Mouse (Mus musculus): ENCODE results near the gene Stox2. TPM values are rescaled to one million over a fixed set of nuclear protein-coding genes. Genes with fewer than 3 reads are reported as not detected.

Gene Stox2
- polyA plus RNA-seq, 1 experiment from 2014 or later, result 25.1 TPM

DNA sequence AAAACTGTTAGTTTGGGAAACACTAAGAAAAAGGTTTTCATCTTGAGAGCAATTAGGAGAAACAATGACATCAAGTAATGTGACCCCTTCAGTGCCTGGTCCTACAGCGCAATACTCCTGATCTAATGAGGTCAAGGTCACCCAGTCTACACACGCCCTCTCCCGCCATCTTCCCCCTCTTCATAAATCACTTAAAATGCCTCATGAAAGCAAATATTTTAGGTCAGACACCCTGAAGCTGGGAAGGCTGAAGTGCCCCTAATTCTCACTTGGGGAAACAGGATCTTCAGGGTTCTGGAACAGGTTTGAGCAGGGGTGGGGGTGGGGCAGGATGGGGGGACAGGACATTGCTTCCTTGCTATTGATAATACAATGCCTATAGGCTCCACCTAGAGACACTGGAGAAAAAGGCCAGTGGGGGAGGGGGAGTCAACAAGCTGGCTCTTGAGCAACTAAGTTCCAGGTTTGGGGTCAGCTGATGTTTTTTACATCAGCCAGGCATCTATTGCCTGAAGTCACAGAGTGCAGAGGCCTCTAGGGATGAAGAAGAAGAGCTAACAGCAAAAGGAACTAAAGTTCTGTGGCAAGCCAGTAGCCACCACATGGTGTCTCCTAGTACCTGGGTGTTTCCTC is 107.4 kb downstream of the Stox2 start:
- no peaks in the 10 kb centered on the region for H3K36me3 ChIP-seq (replicated peaks)

DNA sequence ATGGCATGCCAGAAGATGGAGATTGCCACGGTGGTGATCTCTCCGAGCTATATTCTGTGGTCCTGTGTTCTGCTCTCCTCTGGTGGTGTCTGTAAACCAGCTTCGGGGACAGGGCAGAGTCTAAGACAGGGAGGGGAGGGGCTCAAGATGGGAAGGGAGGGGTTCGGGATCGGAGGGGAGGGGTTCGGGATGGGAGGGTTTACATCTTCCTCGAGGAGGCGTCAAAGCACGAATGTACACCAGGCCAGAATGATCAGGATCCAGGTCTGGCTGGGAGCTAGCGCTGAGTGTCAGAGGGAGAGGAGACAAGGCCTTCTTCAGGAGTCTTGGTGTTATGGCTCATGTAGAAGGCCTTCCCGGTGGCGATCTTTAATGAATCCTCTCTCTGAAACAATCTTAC is 109.7 kb downstream of the Stox2 start:
- no peaks in the 10 kb centered on the region for H3K36me3 ChIP-seq (replicated peaks)
- peaks cover 6% of the 10 kb centered on the region; the same call in 1 of the 2 replicates for H3K9me3 ChIP-seq
- DNase-seq (ENCODE audit: extremely low spot score, low spot score), result no peak
- no peaks in the 10 kb centered on the region for H3K27me3 ChIP-seq (ENCODE audit: poor library complexity, severe bottlenecking)
- no peak overlapping the region for H3K4me3 ChIP-seq
- no peak overlapping the region for H3K27ac ChIP-seq
- H3K4me1 ChIP-seq, result peaks cover 50% of the 10 kb centered on the region
- 94% methylated on average over 12 of the region's 12 CpGs for WGBS

More for the DNA sequence above, 107.4 kb downstream of the Stox2 start:
- Histone ChIP-seq H3K4me3 (no peak overlapping the region), H3K9me3 (peaks cover 6% of the 10 kb centered on the region; the same call in 1 of the 2 replicates), H3K4me1 (peaks cover 60% of the 10 kb centered on the region), H3K27ac (peak overlapping the region; percentile 74), H3K27me3 (ENCODE audit: poor library complexity, severe bottlenecking) (peaks cover 15% of the 10 kb centered on the region; the same call in 1 of the 2 replicates)
- no peak for DNase-seq (ENCODE audit: extremely low spot score, low spot score)
- whole genome bisulfite sequencing, result 32% methylated on average over 3 of the region's 3 CpGs

DNA sequence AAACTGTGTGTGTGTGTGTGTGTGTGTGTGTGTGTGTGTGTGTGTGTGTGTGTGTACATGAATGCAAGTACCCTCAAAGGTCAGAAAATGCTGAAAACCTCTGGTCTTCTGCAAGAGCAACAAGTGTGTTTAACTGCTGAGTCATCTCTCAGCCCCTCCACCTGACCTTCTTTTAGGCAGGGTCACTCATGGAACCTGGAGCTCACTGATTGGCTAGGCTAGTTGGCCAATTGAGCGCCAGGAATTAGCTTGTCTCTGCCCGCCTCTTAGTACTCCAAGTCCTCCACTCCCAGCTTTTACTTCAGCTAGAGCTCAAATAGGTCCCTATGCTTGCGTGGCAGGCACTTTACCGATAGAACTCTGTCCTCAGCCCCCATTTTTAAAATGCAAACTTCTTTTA is 110.2 kb downstream of the Stox2 start:
- WGBS, result 95% methylated on average over 4 of the region's 4 CpGs
- no peak overlapping the region for H3K4me3 ChIP-seq

DNA sequence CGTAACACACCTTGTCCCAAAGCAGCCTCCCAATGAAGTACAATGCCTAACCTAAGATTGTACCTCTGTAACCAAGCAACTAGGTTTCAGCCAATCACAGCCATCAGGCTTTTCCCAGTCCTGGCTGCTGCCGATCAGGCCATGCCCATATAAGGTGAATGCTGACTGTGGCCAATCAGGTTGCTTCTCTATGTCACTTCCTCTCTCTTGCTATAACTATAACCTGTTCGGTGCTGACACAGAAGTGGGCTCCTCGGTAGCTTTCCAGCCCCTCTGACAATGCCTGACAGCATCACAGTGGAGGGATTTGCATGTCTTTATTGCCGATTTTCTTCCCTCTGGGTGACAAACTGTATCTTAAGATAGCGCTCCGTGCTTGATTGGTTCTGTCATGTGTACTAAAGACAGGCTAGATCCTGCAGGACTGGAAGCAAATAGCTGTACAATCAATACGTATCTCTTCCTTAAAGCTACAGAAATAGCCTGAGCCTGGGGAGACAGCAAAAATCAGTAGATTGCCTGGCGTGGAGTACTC is 111.9 kb downstream of the Stox2 start:
- Histone ChIP-seq H3K27me3 (ENCODE audit: poor library complexity, severe bottlenecking) (no peaks in the 10 kb centered on the region), H3K9me3 (peaks cover 6% of the 10 kb centered on the region; the same call in 1 of the 2 replicates), H3K27ac (peak overlapping the region; percentile 82), H3K36me3 (replicated peaks) (no peaks in the 10 kb centered on the region), H3K4me1 (peaks cover 29% of the 10 kb centered on the region), H3K4me3 (peak overlapping the region; percentile 12; the same call in 1 of the 2 replicates)
- peak; percentile 49 for DNase-seq (ENCODE audit: extremely low spot score, low spot score)
- WGBS, result 81% methylated on average over 9 of the region's 9 CpGs

More for the DNA sequence above, 110.2 kb downstream of the Stox2 start:
- H3K27me3 ChIP-seq (ENCODE audit: poor library complexity, severe bottlenecking), result no peaks in the 10 kb centered on the region
- no peak for DNase-seq (ENCODE audit: extremely low spot score, low spot score)
- H3K27ac ChIP-seq, result no peak overlapping the region
- no peaks in the 10 kb centered on the region for H3K36me3 ChIP-seq (replicated peaks)
- peaks cover 45% of the 10 kb centered on the region for H3K4me1 ChIP-seq
- peaks cover 6% of the 10 kb centered on the region; the same call in 1 of the 2 replicates for H3K9me3 ChIP-seq

DNA sequence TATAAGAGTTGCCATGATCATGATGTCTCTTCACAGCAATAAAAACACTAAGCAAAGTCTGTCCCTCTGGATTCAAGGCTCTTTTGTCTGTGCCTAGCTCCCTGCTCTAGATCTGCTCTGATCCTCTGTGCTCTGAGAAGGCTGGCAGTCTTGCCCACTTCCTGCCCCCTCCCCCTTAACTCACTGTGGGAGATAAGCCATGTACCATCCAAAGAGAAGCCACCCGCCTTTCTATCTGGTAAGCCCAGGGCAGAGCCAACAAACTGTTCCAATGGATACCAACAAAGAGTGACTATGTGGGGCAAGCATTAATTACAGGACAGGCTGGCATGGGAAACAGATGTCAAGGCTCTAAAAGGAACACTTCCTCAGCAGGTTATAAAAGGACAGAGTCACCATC is 113.2 kb downstream of the Stox2 start:
- no peak for DNase-seq (ENCODE audit: extremely low spot score, low spot score)
- Histone ChIP-seq H3K9me3 (peaks cover 6% of the 10 kb centered on the region; the same call in 1 of the 2 replicates), H3K4me1 (peaks cover 18% of the 10 kb centered on the region), H3K36me3 (replicated peaks) (no peaks in the 10 kb centered on the region), H3K27ac (peak overlapping the region; percentile 35; the same call in 1 of the 2 replicates), H3K27me3 (ENCODE audit: poor library complexity, severe bottlenecking) (no peaks in the 10 kb centered on the region), H3K4me3 (no peak overlapping the region)
- 79% methylated on average over 1 of the region's 1 CpGs for WGBS

DNA sequence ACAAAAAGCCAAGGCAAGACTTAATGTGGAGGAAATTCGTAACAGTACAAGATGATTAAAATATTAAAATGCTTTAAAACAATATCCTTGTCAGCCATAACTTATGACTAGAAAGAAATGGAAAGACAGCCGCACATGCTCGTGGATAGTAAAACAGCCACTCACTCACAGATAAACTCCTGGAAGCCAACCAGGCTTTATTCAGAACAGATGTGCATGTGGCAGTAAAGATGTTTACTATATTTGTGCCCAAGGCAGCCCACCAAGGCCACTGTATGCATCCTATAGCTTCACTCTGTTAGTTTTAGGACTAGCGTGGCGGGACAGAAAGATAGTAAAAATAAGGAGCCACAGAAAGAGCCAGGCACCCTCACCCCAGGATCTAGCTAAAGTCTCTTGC is 115.2 kb downstream of the Stox2 start:
- Histone ChIP-seq H3K9me3 (peaks cover 2% of the 10 kb centered on the region; the same call in 1 of the 2 replicates), H3K27me3 (ENCODE audit: poor library complexity, severe bottlenecking) (no peaks in the 10 kb centered on the region), H3K36me3 (replicated peaks) (no peaks in the 10 kb centered on the region), H3K4me3 (no peak overlapping the region), H3K27ac (no peak overlapping the region), H3K4me1 (peaks cover 17% of the 10 kb centered on the region)
- no peak for DNase-seq (ENCODE audit: extremely low spot score, low spot score)
- WGBS, result 76% methylated on average over 5 of the region's 5 CpGs

DNA sequence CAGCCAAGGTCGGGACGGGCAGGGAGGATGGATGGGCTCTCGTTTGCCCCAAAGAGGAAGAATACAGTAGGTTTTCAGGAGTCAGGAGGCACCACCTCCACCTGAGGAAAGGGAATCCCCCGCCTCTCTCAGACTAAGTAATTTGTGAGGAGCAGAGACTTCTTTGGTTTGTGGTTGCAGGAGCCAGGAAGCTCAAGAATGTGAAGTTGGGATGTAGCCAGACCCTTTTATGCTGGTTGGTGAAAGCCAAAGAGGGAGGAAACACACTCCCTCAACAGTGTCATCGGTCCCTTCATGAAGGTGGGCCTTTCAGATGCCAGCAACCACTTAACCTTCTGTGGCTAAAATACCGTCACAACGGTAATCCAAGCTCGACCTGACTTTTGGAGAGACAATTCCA is 119.8 kb downstream of the Stox2 start:
- 86% methylated on average over 8 of the region's 8 CpGs for WGBS
- peaks cover 34% of the 10 kb centered on the region for H3K4me1 ChIP-seq
- no peak for DNase-seq (ENCODE audit: extremely low spot score, low spot score)
- H3K9me3 ChIP-seq, result no peaks in the 10 kb centered on the region; the same call in 1 of the 2 replicates
- H3K27ac ChIP-seq, result no peak overlapping the region
- no peak overlapping the region for H3K4me3 ChIP-seq
- H3K27me3 ChIP-seq (ENCODE audit: poor library complexity, severe bottlenecking), result no peaks in the 10 kb centered on the region
- no peaks in the 10 kb centered on the region for H3K36me3 ChIP-seq (replicated peaks)

DNA sequence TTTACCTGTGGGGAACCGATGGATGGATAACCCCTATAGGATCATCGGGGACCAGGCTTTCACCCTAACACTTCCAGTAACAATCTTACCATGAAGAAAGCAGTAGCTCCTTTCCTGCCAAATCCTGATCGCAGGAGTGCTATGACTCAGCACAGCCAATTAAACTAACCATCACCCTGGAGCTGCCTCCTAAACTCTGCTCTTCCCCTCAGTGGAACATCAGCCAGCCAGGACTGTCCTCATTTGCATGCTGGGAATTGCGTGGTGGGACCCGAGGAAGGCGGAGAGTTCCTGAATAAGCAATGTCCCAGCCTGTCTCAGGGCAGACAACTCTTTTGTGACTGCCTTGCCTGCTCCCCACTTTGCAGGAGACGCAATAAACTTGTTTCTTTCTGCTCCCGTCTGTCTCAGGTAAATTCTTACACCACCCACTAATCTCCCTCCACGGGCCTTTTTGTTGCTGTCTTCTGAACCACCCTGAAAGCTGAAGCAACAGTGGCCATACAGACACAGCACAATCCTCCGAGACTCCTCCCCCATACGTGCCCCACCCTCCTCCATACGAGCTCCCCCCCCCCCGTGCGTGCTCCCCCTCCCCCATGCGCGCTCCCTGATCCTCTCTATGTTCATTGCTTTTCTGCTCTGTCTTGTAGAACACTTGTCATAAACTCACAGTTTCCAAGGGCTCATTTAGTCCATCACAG is 121.9 kb downstream of the Stox2 start:
- peak overlapping the region; percentile 17; the same call in 1 of the 2 replicates for H3K27ac ChIP-seq
- H3K4me1 ChIP-seq, result peaks cover 53% of the 10 kb centered on the region
- peak overlapping the region; percentile 8; the same call in 1 of the 2 replicates for H3K4me3 ChIP-seq
- no peaks in the 10 kb centered on the region for H3K27me3 ChIP-seq (ENCODE audit: poor library complexity, severe bottlenecking)
- no peak for DNase-seq (ENCODE audit: extremely low spot score, low spot score)
- 35% methylated on average over 16 of the region's 16 CpGs for WGBS
- no peaks in the 10 kb centered on the region for H3K36me3 ChIP-seq (replicated peaks)
- no peaks in the 10 kb centered on the region; the same call in 1 of the 2 replicates for H3K9me3 ChIP-seq

DNA sequence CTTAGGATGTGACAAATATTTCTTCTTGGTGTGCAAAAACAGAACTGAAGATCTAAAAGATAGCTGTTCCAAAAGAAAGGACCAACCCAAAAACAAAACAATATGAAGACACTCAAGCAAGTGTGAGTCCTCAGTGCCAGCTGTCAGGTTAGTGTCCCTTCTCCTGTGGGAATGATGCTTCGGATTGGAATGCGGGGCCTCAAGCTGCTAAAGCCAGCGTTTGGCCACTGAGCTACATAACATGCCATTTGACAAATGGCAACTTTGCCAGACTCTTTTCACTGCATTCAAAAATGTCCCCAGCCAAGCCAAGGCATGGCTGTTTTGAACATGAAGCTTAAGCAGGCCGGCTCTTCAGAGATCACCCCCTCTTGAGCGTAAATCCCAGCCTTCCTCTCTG is 124.9 kb downstream of the Stox2 start:
- Histone ChIP-seq H3K9me3 (no peaks in the 10 kb centered on the region; the same call in 1 of the 2 replicates), H3K36me3 (replicated peaks) (no peaks in the 10 kb centered on the region), H3K27ac (no peak overlapping the region), H3K4me1 (peaks cover 56% of the 10 kb centered on the region), H3K4me3 (no peak overlapping the region), H3K27me3 (ENCODE audit: poor library complexity, severe bottlenecking) (no peaks in the 10 kb centered on the region)
- WGBS, result 21% methylated on average over 5 of the region's 5 CpGs
- no peak for DNase-seq (ENCODE audit: extremely low spot score, low spot score)

DNA sequence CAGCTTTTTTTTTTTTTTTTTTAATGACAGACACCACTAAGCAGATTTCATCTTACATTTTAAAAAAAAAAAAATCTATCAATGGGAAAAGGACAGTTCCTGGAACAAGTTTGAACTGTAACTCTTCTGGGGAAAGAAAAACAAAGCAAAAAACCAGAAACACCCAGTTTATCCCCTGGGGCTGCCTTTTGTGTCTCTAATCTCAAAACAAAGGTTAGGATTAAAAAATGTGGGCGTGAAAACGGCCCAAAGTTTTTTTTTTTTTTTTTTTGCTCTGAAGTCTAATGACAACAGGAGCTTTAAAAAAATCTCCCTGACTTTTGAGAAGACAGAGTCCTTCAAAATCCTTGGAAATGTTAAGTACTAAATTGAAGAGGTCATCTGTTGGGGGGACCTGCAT is 125.5 kb downstream of the Stox2 start:
- no peak overlapping the region for H3K27ac ChIP-seq
- no peaks in the 10 kb centered on the region; the same call in 1 of the 2 replicates for H3K9me3 ChIP-seq
- H3K36me3 ChIP-seq (replicated peaks), result no peaks in the 10 kb centered on the region
- 5% methylated on average over 2 of the region's 2 CpGs for WGBS
- H3K4me3 ChIP-seq, result no peak overlapping the region
- peaks cover 56% of the 10 kb centered on the region for H3K4me1 ChIP-seq
- no peak for DNase-seq (ENCODE audit: extremely low spot score, low spot score)
- H3K27me3 ChIP-seq (ENCODE audit: poor library complexity, severe bottlenecking), result no peaks in the 10 kb centered on the region

DNA sequence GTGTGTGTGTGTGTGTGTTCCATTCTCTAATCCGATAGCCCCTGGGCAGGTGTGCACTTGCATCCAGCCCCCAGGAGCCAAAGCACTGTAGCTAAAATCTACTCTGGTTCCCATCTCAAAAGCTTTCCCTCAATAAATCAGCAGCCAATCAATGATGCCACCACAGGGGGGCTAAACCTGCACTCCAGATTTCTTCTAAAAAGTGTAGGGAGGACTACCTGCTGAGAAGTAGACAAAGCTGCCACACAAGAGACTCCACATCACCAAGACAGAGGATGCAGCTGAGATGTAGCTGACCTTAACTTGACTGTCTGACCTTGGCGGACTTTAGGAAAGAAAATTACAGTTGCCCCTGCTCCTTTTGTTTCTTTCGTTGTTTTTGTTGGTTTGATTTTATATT is 127.7 kb downstream of the Stox2 start:
- Histone ChIP-seq H3K9me3 (no peaks in the 10 kb centered on the region), H3K27me3 (ENCODE audit: poor library complexity, severe bottlenecking) (no peaks in the 10 kb centered on the region), H3K36me3 (replicated peaks) (no peaks in the 10 kb centered on the region), H3K4me1 (peaks cover 43% of the 10 kb centered on the region), H3K27ac (no peak overlapping the region), H3K4me3 (no peak overlapping the region)
- WGBS, result 79% methylated on average over 3 of the region's 3 CpGs
- DNase-seq (ENCODE audit: extremely low spot score, low spot score), result no peak

DNA sequence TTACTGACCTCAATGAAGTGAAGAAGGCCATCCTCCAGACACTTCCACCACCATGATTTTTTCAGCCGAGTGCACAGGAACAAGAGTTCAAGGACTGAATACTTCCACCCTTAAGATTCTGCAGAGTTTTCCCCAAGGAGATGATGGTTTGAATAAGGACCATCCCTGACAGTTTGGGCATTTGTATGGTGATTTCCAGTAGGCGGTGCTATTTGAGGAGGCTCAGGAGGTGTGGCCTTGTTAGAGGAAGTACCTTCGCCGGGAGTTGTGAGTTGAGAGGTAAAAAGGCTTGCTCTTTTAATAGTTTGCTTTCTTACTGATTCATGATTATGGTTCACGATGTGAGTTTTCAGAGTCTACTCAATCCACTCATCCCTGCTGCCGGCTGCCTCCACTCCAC is 138.0 kb downstream of the Stox2 start:
- 0 out of 2 replicates have a peak, but pooled peaks cover 5% of the 10 kb centered on the region for H3K4me1 ChIP-seq
- H3K9me3 ChIP-seq, result no peaks in the 10 kb centered on the region
- no peaks in the 10 kb centered on the region for H3K36me3 ChIP-seq (replicated peaks)
- no peak overlapping the region for H3K27ac ChIP-seq
- no peak overlapping the region for H3K4me3 ChIP-seq
- WGBS, result 93% methylated on average over 6 of the region's 6 CpGs
- H3K27me3 ChIP-seq (ENCODE audit: poor library complexity, severe bottlenecking), result no peaks in the 10 kb centered on the region
- DNase-seq (ENCODE audit: extremely low spot score, low spot score), result no peak

DNA sequence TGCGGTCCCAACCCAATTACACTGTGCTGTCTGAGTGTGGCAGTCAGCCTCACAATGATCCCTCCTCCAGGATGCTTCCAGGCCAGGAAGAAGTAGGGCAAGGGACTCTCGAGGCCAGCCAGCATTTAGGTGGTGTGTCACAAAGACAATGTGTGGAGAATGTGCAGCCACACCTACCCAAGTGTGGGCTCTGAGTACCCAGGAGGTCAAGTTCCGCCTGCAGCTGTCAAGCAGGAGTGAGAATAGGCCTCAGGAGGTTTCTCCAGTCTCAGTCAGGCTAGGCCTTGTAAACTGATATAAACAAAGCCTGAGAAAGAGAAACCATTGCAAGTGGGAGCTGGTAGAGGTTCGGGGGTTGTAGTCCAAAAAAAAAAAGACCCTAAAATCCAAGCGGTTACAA is 139.8 kb downstream of the Stox2 start:
- Histone ChIP-seq H3K36me3 (replicated peaks) (no peaks in the 10 kb centered on the region), H3K9me3 (no peaks in the 10 kb centered on the region), H3K27me3 (ENCODE audit: poor library complexity, severe bottlenecking) (no peaks in the 10 kb centered on the region), H3K4me3 (no peak overlapping the region), H3K27ac (peak overlapping the region; percentile 36; the same call in 1 of the 2 replicates), H3K4me1 (no peaks in the 10 kb centered on the region)
- 89% methylated on average over 5 of the region's 5 CpGs for WGBS
- no peak for DNase-seq (ENCODE audit: extremely low spot score, low spot score)

Measured in forebrain, embryonic 10.5 days (tissue).